Mouse (Mus musculus) limb, embryonic 11.5 days (tissue): ENCODE results near the gene Csgalnact2. TPM values are rescaled to one million over a fixed set of nuclear protein-coding genes. Genes with fewer than 3 reads are reported as not detected.

Experiments used
- ATAC-seq: fragments of 200-750 bp; cut with Nextera tagmentation; 2 replicates; pipeline ENCODE4 v1.8.0; 2017; ENCODE audit warnings: low read depth; ENCODE audit not compliant: insufficient number of reproducible peaks, low FRiP score, low TSS enrichment
- DNase-seq: peaks from one replicate; pipeline ENCODE4 v3.0.0-alpha.2; 2015; ENCODE audit warnings: low spot score
- H3K27ac ChIP-seq: fragments of 300-500 bp; sonication (generic); replicated peaks from 2 replicates; pipeline ENCODE4 v1.5.1; 2014; ENCODE audit warnings: low read depth, mild to moderate bottlenecking, low read length
- H3K27me3 ChIP-seq: fragments of 300-500 bp; sonication (generic); 2 replicates; pipeline ENCODE4 v1.6.1; 2014; ENCODE audit warnings: mild to moderate bottlenecking, low read length, mixed read lengths; ENCODE audit not compliant: control insufficient read depth, insufficient read depth
- H3K36me3 ChIP-seq: fragments of 300-500 bp; sonication (generic); 2 replicates; pipeline ENCODE4 v1.6.1; 2014; ENCODE audit warnings: mild to moderate bottlenecking, low read length, moderate library complexity, mixed read lengths; ENCODE audit not compliant: control insufficient read depth, insufficient read depth
- H3K4me1 ChIP-seq: fragments of 300-500 bp; sonication (generic); 2 replicates; pipeline ENCODE4 v1.6.1; 2014; ENCODE audit warnings: low read length, mixed read lengths; ENCODE audit not compliant: control insufficient read depth, insufficient read depth
- H3K4me2 ChIP-seq: fragments of 300-500 bp; sonication (generic); 2 replicates; pipeline ENCODE4 v1.6.1; 2014; ENCODE audit warnings: low read depth, mild to moderate bottlenecking, moderate library complexity; ENCODE audit not compliant: severe bottlenecking
- H3K4me3 ChIP-seq: fragments of 300-500 bp; sonication (generic); 2 replicates; pipeline ENCODE4 v1.5.1; 2014; ENCODE audit warnings: low read depth, low read length
- H3K9ac ChIP-seq: fragments of 300-500 bp; sonication (generic); 2 replicates; pipeline ENCODE4 v1.6.1; 2014; ENCODE audit warnings: mild to moderate bottlenecking, low read length
- H3K9me3 ChIP-seq: fragments of 300-500 bp; sonication (generic); 2 replicates; pipeline ENCODE4 v1.6.1; 2016; ENCODE audit warnings: low read length; ENCODE audit not compliant: control insufficient read depth
- whole genome bisulfite sequencing: fragments of 180-500 bp; shearing (Covaris S2); extraction: QIAGEN DNeasy Blood & Tissue Kit; methylation state at CpG from one replicate; pipeline ENCODE4 v1.1.7; 2014; 5-methylcytosine and 5-hydroxymethylcytosine counted together
- polyA plus RNA-seq: library from polyadenylated mRNA; unstranded; fragments of >200 nt; fragmentation: Nextera tagmentation; extraction: Ambion mirVana; gene quantifications from 2 replicates; pipeline ENCODE4 v1.2.1, GENCODE M21; 2014

Csgalnact2 gene
- polyA plus RNA-seq, 1 experiment from 2014 or later = 10.8 TPM

DNA sequence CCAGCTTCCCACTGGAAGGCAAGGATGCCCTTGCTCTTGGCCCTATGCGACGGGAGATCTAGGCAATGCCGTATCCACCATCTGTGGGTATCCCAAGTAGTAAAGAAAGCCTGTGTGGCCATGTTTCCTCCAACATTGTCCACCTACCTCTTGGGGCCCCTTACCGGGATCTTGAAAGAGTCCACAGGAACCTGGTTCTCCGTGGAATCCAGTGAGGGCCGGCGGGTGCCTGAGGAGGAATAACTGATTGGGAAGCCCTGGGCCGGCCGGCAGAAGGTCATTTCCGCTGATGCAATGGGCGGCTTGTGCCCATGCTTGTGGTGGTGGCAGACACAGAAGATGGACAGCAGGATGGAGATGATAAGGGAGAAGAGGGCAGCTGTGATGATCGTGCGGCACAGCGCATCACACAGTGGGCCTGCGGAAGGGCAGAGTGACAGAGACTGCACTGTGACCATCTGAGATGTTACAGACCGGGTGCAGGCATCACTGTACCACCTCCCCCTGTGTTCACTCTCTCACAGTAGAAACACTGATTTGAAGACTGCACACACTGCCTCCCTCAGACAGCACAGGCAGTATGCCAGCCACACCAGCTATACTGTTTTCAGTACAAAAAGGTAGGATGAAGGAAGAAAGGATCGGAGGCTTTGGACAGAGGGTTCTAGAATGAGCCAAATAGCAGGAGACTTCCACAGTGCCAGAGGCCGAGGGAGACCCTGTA, 34.5 kb upstream of the Csgalnact2 start:
- no peak overlapping the region for H3K9ac ChIP-seq
- WGBS = 94% methylated on average over 18 of the region's 18 CpGs
- no peaks in the 10 kb centered on the region for H3K9me3 ChIP-seq
- DNase-seq = no peak
- no peak for ATAC-seq
- no peak overlapping the region for H3K27ac ChIP-seq
- H3K4me1 ChIP-seq = no peaks in the 10 kb centered on the region
- no peaks in the 10 kb centered on the region for H3K36me3 ChIP-seq
- H3K27me3 ChIP-seq = no peaks in the 10 kb centered on the region
- no peak overlapping the region for H3K4me2 ChIP-seq
- no peak overlapping the region for H3K4me3 ChIP-seq

DNA sequence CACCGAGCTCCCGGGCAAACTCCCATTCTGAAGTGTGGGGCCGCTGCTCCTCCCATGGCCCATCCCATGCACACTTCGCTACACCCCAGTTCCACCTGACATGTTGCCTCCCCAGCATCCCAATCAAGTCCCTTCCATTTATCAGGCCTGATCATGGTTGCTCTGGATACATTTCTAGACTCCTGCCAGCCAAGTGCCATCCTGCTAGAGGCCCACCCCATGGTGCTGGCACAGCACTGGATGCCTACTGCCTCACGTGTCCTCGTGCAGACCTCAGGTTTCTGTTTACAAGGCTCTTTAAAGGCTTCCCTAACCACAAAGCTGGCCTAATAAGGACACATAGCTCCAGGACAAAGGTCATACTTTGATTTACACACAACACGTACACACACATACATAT, 32.4 kb upstream of the Csgalnact2 start:
- WGBS = 90% methylated on average over 7 of the region's 7 CpGs
- DNase-seq = no peak
- H3K4me2 ChIP-seq = no peak overlapping the region

DNA sequence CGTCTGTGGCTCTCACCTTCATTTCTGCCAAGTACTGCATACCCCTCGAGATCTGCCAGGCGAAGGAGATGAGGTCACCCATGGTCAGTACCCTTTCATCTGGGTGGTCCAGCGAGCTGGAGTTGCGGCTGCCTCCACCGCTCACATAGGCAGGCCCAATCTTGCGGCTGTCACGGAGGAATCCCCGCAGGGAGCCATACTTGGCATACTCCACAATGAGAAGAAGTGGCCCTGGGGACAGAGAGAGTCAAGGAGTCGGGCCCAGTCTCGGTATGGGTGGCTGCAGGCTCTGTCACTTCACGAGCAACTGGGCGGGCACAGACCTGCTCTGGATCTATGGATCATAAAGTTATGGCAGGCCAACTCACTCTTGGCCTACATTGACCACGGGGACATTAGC, 29.2 kb upstream of the Csgalnact2 start:
- no peak overlapping the region for H3K4me3 ChIP-seq
- DNase-seq = no peak
- H3K4me2 ChIP-seq = no peak overlapping the region
- H3K9ac ChIP-seq = no peak overlapping the region
- H3K4me1 ChIP-seq = no peaks in the 10 kb centered on the region
- H3K9me3 ChIP-seq = no peaks in the 10 kb centered on the region
- ATAC-seq = no peak
- H3K27me3 ChIP-seq = no peaks in the 10 kb centered on the region
- 87% methylated on average over 14 of the region's 14 CpGs for WGBS
- H3K27ac ChIP-seq = no peak overlapping the region
- H3K36me3 ChIP-seq = no peaks in the 10 kb centered on the region

More for the DNA sequence above, 32.4 kb upstream of the Csgalnact2 start:
- no peaks in the 10 kb centered on the region for H3K9me3 ChIP-seq
- H3K9ac ChIP-seq = no peak overlapping the region
- H3K36me3 ChIP-seq = no peaks in the 10 kb centered on the region
- ATAC-seq = no peak
- no peaks in the 10 kb centered on the region for H3K27me3 ChIP-seq
- H3K4me3 ChIP-seq = no peak overlapping the region
- no peaks in the 10 kb centered on the region for H3K4me1 ChIP-seq
- H3K27ac ChIP-seq = no peak overlapping the region

DNA sequence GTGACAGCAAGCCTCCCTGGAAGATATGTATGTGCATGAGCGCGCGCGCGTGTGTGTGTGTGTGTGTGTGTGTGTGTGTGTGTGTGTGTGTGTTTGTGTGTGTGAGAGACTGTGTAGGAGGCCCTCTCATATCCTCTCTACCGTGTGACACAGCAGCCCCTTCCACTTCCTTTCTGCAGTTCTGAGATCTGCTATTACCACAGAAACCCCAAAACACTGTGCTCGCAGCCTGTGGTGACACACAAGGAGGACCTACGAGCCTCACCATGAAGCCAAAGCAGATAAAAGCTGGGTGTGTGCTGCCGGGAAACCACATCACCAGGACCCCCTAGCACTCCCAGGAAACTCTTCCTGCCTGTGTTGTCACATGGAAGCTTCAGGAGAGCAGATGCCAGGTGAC, 28.1 kb upstream of the Csgalnact2 start:
- no peak for ATAC-seq
- Histone ChIP-seq H3K9ac (no peak overlapping the region), H3K4me2 (no peak overlapping the region), H3K9me3 (no peaks in the 10 kb centered on the region), H3K4me3 (no peak overlapping the region), H3K4me1 (no peaks in the 10 kb centered on the region), H3K27me3 (no peaks in the 10 kb centered on the region), H3K36me3 (no peaks in the 10 kb centered on the region), H3K27ac (no peak overlapping the region)
- 89% methylated on average over 9 of the region's 9 CpGs for WGBS
- no peak for DNase-seq

DNA sequence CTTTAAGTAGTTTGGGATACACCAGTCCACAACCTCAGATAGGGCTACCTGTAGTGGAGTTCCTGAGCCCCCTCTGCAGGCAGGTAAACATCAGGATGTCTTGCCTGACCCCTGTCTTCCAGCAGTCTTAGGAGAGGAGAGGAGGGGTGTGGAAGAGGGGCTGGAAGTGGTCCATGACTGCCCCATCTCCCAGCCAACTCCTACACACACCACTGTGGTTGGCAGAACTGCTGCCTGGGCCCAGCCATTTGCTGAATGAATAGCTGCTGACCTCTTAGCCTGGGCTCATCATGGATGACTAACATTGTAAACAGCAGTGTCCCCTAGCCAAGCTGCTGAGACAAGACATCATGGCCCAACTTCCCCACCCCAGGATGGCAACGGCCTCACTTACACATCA, 26.6 kb upstream of the Csgalnact2 start:
- WGBS = 89% methylated on average over 1 of the region's 1 CpGs

DNA sequence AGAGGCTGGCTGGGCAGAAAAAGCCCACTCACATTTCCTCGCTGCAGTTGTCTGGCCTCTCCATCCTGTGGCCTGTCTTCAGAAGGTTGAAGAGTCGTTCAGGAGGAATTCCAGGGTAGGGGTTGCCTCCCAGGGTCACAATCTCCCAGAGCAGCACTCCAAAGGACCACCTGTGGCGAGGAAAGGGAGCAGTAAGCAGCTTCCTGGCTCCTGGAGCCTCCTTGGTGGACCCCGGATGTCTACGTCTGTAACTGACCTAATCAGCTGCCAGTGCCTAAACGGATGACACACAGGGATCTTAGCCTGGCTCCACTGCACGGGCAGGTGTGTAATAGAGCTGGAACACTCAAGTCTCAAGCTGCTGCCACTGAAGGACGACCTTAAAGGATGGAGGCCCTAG, 25.8 kb upstream of the Csgalnact2 start:
- 62% methylated on average over 8 of the region's 8 CpGs for whole genome bisulfite sequencing
- no peak for DNase-seq
- H3K4me3 ChIP-seq = no peak overlapping the region
- no peaks in the 10 kb centered on the region for H3K27me3 ChIP-seq
- no peak overlapping the region for H3K27ac ChIP-seq
- H3K4me1 ChIP-seq = no peaks in the 10 kb centered on the region
- no peaks in the 10 kb centered on the region for H3K36me3 ChIP-seq
- no peak overlapping the region for H3K9ac ChIP-seq
- H3K9me3 ChIP-seq = no peaks in the 10 kb centered on the region
- H3K4me2 ChIP-seq = no peak overlapping the region
- ATAC-seq = no peak

More for the DNA sequence above, 26.6 kb upstream of the Csgalnact2 start:
- no peaks in the 10 kb centered on the region for H3K27me3 ChIP-seq
- H3K4me2 ChIP-seq = no peak overlapping the region
- H3K4me3 ChIP-seq = no peak overlapping the region
- no peak overlapping the region for H3K27ac ChIP-seq
- ATAC-seq = no peak
- H3K9me3 ChIP-seq = no peaks in the 10 kb centered on the region
- H3K36me3 ChIP-seq = no peaks in the 10 kb centered on the region
- no peak for DNase-seq
- H3K4me1 ChIP-seq = no peaks in the 10 kb centered on the region
- no peak overlapping the region for H3K9ac ChIP-seq

DNA sequence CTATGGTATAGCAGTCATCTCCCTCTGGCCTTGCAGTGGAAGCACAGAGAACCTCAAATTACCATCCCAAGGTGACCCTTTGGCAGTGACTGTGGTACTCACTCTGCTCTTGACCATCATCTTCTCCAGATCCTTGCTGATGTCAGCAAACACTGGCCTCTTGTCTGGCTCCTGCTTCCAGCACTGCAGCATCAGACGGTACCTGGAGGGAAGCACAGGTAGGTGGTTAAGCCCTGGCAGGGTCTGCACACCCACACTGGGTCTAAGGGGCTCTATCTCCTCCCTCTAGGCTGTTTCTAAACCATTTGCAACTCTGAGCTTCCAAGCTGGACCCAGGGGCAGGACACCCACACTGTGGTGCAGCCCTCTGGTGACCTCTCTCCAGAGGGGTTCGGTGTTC, 24.1 kb upstream of the Csgalnact2 start:
- Histone ChIP-seq H3K4me2 (no peak overlapping the region), H3K4me1 (no peaks in the 10 kb centered on the region), H3K4me3 (no peak overlapping the region), H3K27ac (no peak overlapping the region), H3K9ac (no peak overlapping the region), H3K27me3 (no peaks in the 10 kb centered on the region), H3K9me3 (no peaks in the 10 kb centered on the region), H3K36me3 (no peaks in the 10 kb centered on the region)
- 94% methylated on average over 2 of the region's 2 CpGs for WGBS
- ATAC-seq = no peak
- DNase-seq = no peak

DNA sequence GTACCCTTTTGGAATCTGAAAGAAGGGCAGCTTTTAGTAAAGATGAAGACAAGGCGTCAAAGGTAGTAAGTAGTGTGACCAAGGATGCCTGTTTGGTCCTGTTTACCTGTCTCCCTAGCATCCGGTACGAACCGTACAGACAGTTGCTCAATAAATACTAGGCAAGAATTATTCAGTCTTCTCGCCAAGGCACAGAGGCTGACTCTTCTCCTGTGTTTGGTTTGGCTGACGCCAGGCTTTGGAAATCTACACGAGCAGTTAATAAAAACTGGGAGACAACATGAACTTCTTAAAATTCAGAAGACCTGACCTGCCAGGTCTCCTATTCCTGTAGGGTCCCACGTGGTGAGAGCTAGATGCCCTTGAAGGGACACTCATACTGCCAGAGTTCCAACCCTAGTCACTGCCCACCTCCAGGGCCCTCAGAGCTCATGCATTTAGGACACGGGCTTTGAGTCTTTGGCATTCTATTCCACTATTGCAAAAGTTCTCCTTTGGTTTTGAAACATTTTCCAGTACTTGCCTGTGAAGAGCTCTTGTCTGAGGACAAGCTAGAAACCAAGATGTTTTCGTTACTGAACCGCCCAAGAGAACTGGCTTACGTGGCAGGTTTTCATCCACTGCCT, 23.6 kb upstream of the Csgalnact2 start:
- Histone ChIP-seq H3K4me2 (no peak overlapping the region), H3K27ac (no peak overlapping the region), H3K9ac (no peak overlapping the region), H3K27me3 (no peaks in the 10 kb centered on the region), H3K4me3 (no peak overlapping the region), H3K4me1 (no peaks in the 10 kb centered on the region), H3K36me3 (no peaks in the 10 kb centered on the region), H3K9me3 (no peaks in the 10 kb centered on the region)
- 91% methylated on average over 12 of the region's 12 CpGs for WGBS
- ATAC-seq (no peak), DNase-seq (no peak)
